Mouse (Mus musculus) heart, embryonic 14.5 days (tissue): ENCODE results near the gene Ust. TPM values are rescaled to one million over a fixed set of nuclear protein-coding genes. Genes with fewer than 3 reads are reported as not detected.

Source experiments
- ATAC-seq: fragments of 200-750 bp; cut with Nextera tagmentation; 2 replicates; pipeline ENCODE4 v1.8.0; 2017; ENCODE audit warnings: low read depth, moderate TSS enrichment; ENCODE audit not compliant: insufficient number of reproducible peaks, insufficient read depth, low FRiP score
- H3K27ac ChIP-seq, 2 experiments: fragments of 200-500 bp in 1 of 2; fragments of 300-500 bp in 1 of 2; sonication (generic) in 1 of 2; replicated peaks in 1 of 2; 2 replicates each; pipeline ENCODE4 v1.5.1; 2012 to 2014; ENCODE audit warnings: low read depth in 2 of 2, low read length in 2 of 2, control low read depth in 1 of 2, mild to moderate bottlenecking in 1 of 2, mixed read lengths in 1 of 2; ENCODE audit not compliant: control insufficient read depth in 1 of 2, insufficient read depth in 1 of 2
- H3K27me3 ChIP-seq: fragments of 300-500 bp; sonication (generic); 2 replicates; pipeline ENCODE4 v1.6.1; 2014; ENCODE audit warnings: mild to moderate bottlenecking, low read length, control low read depth; ENCODE audit not compliant: control insufficient read depth, insufficient read depth
- H3K36me3 ChIP-seq: fragments of 300-500 bp; sonication (generic); 2 replicates; pipeline ENCODE4 v1.6.1; 2014; ENCODE audit warnings: mild to moderate bottlenecking, control low read depth, low read length, mixed read lengths; ENCODE audit not compliant: control insufficient read depth, insufficient read depth
- H3K4me1 ChIP-seq, 2 experiments: fragments of 200-500 bp in 1 of 2; fragments of 300-500 bp in 1 of 2; sonication (generic) in 1 of 2; 2 replicates each; pipeline ENCODE4 v1.6.1; 2012 to 2014; ENCODE audit warnings: low read length in 2 of 2, control low read depth in 1 of 2, mixed read lengths in 1 of 2; ENCODE audit not compliant: control insufficient read depth in 2 of 2, insufficient read depth in 2 of 2
- H3K4me2 ChIP-seq: fragments of 300-500 bp; sonication (generic); 2 replicates; pipeline ENCODE4 v1.6.1; 2014; ENCODE audit warnings: mild to moderate bottlenecking, low read length
- H3K4me3 ChIP-seq, 2 experiments: fragments of 200-500 bp in 1 of 2; fragments of 300-500 bp in 1 of 2; sonication (generic) in 1 of 2; 2 replicates each; pipeline ENCODE4 v1.5.1; 2012 to 2014; ENCODE audit warnings: low read length in 2 of 2, mild to moderate bottlenecking in 2 of 2, control low read depth in 1 of 2, low read depth in 1 of 2, moderate library complexity in 1 of 2; ENCODE audit not compliant: control insufficient read depth in 1 of 2, insufficient read depth in 1 of 2
- H3K9ac ChIP-seq: fragments of 300-500 bp; sonication (generic); 2 replicates; pipeline ENCODE4 v1.6.1; 2014; ENCODE audit warnings: mild to moderate bottlenecking, low read length
- H3K9me3 ChIP-seq: fragments of 300-500 bp; sonication (generic); 2 replicates; pipeline ENCODE4 v1.6.1; 2016; ENCODE audit warnings: low read length, control low read depth; ENCODE audit not compliant: control insufficient read depth
- WGBS: fragments of 180-500 bp; shearing (Covaris S2); extraction: QIAGEN DNeasy Blood & Tissue Kit; methylation state at CpG from one replicate; pipeline ENCODE4 v1.1.7; 2014; 5-methylcytosine and 5-hydroxymethylcytosine counted together
- polyA plus RNA-seq: library from polyadenylated mRNA; unstranded; fragments of >200 nt; fragmentation: Nextera tagmentation; extraction: Ambion mirVana; gene quantifications from 2 replicates; pipeline ENCODE4 v1.2.1, GENCODE M21; 2014

The Ust gene
- polyA plus RNA-seq, 1 experiment from 2014 or later: 2.3 TPM

GRCm38 (mm10) chr10:8224046-8224445, 294.6 kb downstream of the Ust start:
- no peak overlapping the region for H3K4me2 ChIP-seq
- H3K9ac ChIP-seq: no peak overlapping the region
- H3K9me3 ChIP-seq: no peaks in the 10 kb centered on the region
- no peak overlapping the region for H3K4me3 ChIP-seq
- ATAC-seq: no peak
- no peaks in the 10 kb centered on the region for H3K27me3 ChIP-seq
- WGBS: 66% methylated on average over 8 of the region's 8 CpGs
- H3K4me1 ChIP-seq: peaks cover 0 to 2% of the 10 kb centered on the region in 2 experiments; a peak in 2 of 4 replicates
- no peaks in the 10 kb centered on the region for H3K36me3 ChIP-seq
- no peak overlapping the region for H3K27ac ChIP-seq

- H3K9me3 ChIP-seq: no peaks in the 10 kb centered on the region
- no peaks in the 10 kb centered on the region for H3K36me3 ChIP-seq
- ATAC-seq: no peak
- no peak overlapping the region for H3K27ac ChIP-seq
- 0 out of 2 replicates have a peak overlapping the region, but pooled peaks have one; percentile 11 for H3K4me2 ChIP-seq
- H3K9ac ChIP-seq: no peak overlapping the region
- H3K4me1 ChIP-seq: peaks cover 9 to 17% of the 10 kb centered on the region in 2 experiments
- no peaks in the 10 kb centered on the region for H3K27me3 ChIP-seq
- 16% methylated on average over 8 of the region's 8 CpGs for WGBS
- no peak overlapping the region for H3K4me3 ChIP-seq
Observed at GRCm38 (mm10) chr10:8216946-8217345, 301.7 kb downstream of the Ust start.

- no peaks in the 10 kb centered on the region for H3K36me3 ChIP-seq
- no peak overlapping the region for H3K9ac ChIP-seq
- H3K27me3 ChIP-seq: no peaks in the 10 kb centered on the region
- H3K4me3 ChIP-seq: no peak overlapping the region
- WGBS: 92% methylated on average over 3 of the region's 3 CpGs
- no peak overlapping the region for H3K4me2 ChIP-seq
- H3K4me1 ChIP-seq: peaks cover 9 to 17% of the 10 kb centered on the region in 2 experiments
- ATAC-seq: no peak
- no peak overlapping the region for H3K27ac ChIP-seq
- H3K9me3 ChIP-seq: no peaks in the 10 kb centered on the region
Observed at GRCm38 (mm10) chr10:8215181-8215580, 303.4 kb downstream of the Ust start.

GRCm38 (mm10) chr10:8213906-8214421, 304.7 kb downstream of the Ust start:
- H3K4me2 ChIP-seq: peak overlapping the region; percentile 19; the same call in 1 of the 2 replicates
- H3K36me3 ChIP-seq: no peaks in the 10 kb centered on the region
- H3K9ac ChIP-seq: no peak overlapping the region
- H3K27me3 ChIP-seq: no peaks in the 10 kb centered on the region
- H3K27ac ChIP-seq: no peak overlapping the region; a peak in 1 of 4 replicates
- ATAC-seq: no peak
- WGBS: 47% methylated on average over 16 of the region's 16 CpGs
- H3K4me3 ChIP-seq: no peak overlapping the region
- H3K9me3 ChIP-seq: no peaks in the 10 kb centered on the region
- H3K4me1 ChIP-seq: peaks cover 9 to 17% of the 10 kb centered on the region in 2 experiments

GRCm38 (mm10) chr10:8213266-8213905, 305.2 kb downstream of the Ust start:
- no peak for ATAC-seq
- no peak overlapping the region for H3K4me2 ChIP-seq
- H3K27me3 ChIP-seq: no peaks in the 10 kb centered on the region
- peak overlapping the region in 1 of 2 experiments; percentile 14; a peak in 1 of 4 replicates for H3K27ac ChIP-seq
- H3K4me3 ChIP-seq: no peak overlapping the region
- no peak overlapping the region for H3K9ac ChIP-seq
- WGBS: 41% methylated on average over 10 of the region's 10 CpGs
- H3K36me3 ChIP-seq: no peaks in the 10 kb centered on the region
- no peaks in the 10 kb centered on the region for H3K9me3 ChIP-seq
- H3K4me1 ChIP-seq: peaks cover 9 to 17% of the 10 kb centered on the region in 2 experiments

- Histone ChIP-seq H3K4me2 (no peak overlapping the region), H3K4me1 (peaks cover 9 to 17% of the 10 kb centered on the region in 2 experiments), H3K9ac (no peak overlapping the region), H3K27ac (no peak overlapping the region), H3K4me3 (no peak overlapping the region), H3K9me3 (no peaks in the 10 kb centered on the region), H3K27me3 (no peaks in the 10 kb centered on the region), H3K36me3 (no peaks in the 10 kb centered on the region)
- 80% methylated on average over 11 of the region's 11 CpGs for WGBS
- no peak for ATAC-seq
Observed at GRCm38 (mm10) chr10:8212611-8213226, 305.9 kb downstream of the Ust start.

- Histone ChIP-seq H3K27ac (no peak overlapping the region), H3K9ac (no peak overlapping the region), H3K36me3 (no peaks in the 10 kb centered on the region), H3K4me1 (peaks cover 7 to 12% of the 10 kb centered on the region in 2 experiments), H3K4me3 (no peak overlapping the region), H3K27me3 (no peaks in the 10 kb centered on the region), H3K9me3 (no peaks in the 10 kb centered on the region), H3K4me2 (no peak overlapping the region)
- ATAC-seq: no peak
- 83% methylated on average over 5 of the region's 5 CpGs for WGBS
Observed at GRCm38 (mm10) chr10:8211694-8212093, 306.9 kb downstream of the Ust start.
